Mouse (Mus musculus) stomach, embryonic 16.5 days (tissue): ENCODE results near the gene Noxo1. TPM values are rescaled to one million over a fixed set of nuclear protein-coding genes. Genes with fewer than 3 reads are reported as not detected.

Source experiments
- ATAC-seq: fragments of 200-750 bp; cut with Nextera tagmentation; 2 replicates; pipeline ENCODE4 v1.8.0; 2017; ENCODE audit warnings: moderate number of reproducible peaks, moderate TSS enrichment; ENCODE audit not compliant: insufficient read depth, low FRiP score
- H3K27ac ChIP-seq: fragments of 300-500 bp; sonication (generic); 2 replicates; pipeline ENCODE4 v1.5.1; 2014; ENCODE audit warnings: low read length
- H3K27me3 ChIP-seq: fragments of 300-500 bp; sonication (generic); 2 replicates; pipeline ENCODE4 v1.6.1; 2014; ENCODE audit warnings: low read length, control low read depth, mixed read lengths; ENCODE audit not compliant: control insufficient read depth, insufficient read depth
- H3K36me3 ChIP-seq: fragments of 300-500 bp; sonication (generic); 2 replicates; pipeline ENCODE4 v1.6.1; 2014; ENCODE audit warnings: low read length; ENCODE audit not compliant: control insufficient read depth, insufficient read depth
- H3K4me1 ChIP-seq: fragments of 300-500 bp; sonication (generic); 2 replicates; pipeline ENCODE4 v1.6.1; 2014; ENCODE audit warnings: low read length, control low read depth, mixed read lengths; ENCODE audit not compliant: control insufficient read depth, insufficient read depth
- H3K4me2 ChIP-seq: fragments of 300-500 bp; sonication (generic); 2 replicates; pipeline ENCODE4 v1.6.1; 2014; ENCODE audit warnings: low read depth, low read length, mixed read lengths
- H3K4me3 ChIP-seq: fragments of 300-500 bp; sonication (generic); replicated peaks from 2 replicates; pipeline ENCODE4 v1.5.1; 2014; ENCODE audit warnings: mild to moderate bottlenecking, low read length
- H3K9ac ChIP-seq: fragments of 300-500 bp; sonication (generic); 2 replicates; pipeline ENCODE4 v1.6.1; 2014; ENCODE audit warnings: low read length
- H3K9me3 ChIP-seq: fragments of 300-500 bp; sonication (generic); replicated peaks from 2 replicates; pipeline ENCODE4 v1.6.1; 2016; ENCODE audit warnings: low read length, control low read depth; ENCODE audit not compliant: control insufficient read depth
- WGBS: fragments of 180-500 bp; shearing (Covaris S2); extraction: QIAGEN DNeasy Blood & Tissue Kit; methylation state at CpG from one replicate; pipeline ENCODE4 v1.1.7; 2014; 5-methylcytosine and 5-hydroxymethylcytosine counted together
- polyA plus RNA-seq: library from polyadenylated mRNA; unstranded; fragments of >200 nt; fragmentation: Nextera tagmentation; extraction: Ambion mirVana; gene quantifications from 2 replicates; pipeline ENCODE4 v1.2.1, GENCODE M21; 2015

The Noxo1 gene
- polyA plus RNA-seq, 1 experiment from 2014 or later = 5.8 TPM

DNA sequence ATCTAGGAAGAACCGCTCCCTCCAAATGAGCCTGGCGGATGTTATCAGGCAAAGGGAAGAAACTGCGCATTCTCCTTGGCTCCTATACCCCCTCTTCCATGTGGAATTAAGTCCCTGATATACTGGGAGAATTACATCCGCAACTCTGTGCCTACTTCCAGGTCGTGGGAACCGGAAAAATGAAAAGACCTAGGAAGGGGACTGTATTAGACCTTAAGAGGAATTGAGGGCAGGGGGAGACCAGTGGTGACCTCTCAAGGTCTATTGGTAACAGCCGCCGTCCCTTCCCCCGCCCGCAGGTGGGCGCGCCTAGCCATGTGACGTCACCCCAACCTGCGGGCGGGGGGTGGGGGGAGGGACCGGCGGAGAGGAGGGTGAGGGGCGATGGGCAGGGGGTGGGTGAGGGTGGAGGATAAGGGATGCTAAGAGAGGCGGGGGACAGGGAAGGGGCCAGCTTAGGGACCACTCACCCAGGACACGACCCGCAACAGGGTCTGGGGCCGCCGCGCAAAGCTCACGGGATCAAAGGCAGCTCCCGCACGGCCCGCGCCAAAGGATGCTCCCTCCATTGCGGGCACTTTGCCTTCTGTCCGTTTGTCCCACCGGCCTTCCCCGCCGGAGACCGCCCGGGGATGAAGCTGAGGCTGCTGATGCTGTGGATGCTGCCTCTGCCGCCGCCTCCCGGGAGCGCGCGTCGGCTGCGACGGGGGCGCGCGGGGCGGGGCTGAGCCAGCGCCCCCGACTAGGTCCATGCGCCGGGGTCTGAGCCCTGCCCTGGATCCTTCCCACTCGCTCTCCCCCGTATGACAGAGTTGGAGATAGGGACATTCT lies 6.6 kb upstream of the Noxo1 start, which contains the start of gene Syngr3:
Gene Syngr3, minus strand, starts transcription at position 705 of the 831 bp plus-strand sequence.
- H3K9ac ChIP-seq = peak within 1 kb of the TSS; percentile 61
- 2% methylated on average over 51 of the region's 55 CpGs for WGBS
- ATAC-seq = no peak
- no peak within 1 kb of the TSS for H3K27ac ChIP-seq
- H3K36me3 ChIP-seq = no peaks in the 10 kb centered on the region
- peak within 1 kb of the TSS; percentile 79 for H3K4me2 ChIP-seq
- peaks cover 44% of the 10 kb centered on the region for H3K27me3 ChIP-seq
- peaks cover 12% of the 10 kb centered on the region for H3K4me1 ChIP-seq
- H3K4me3 ChIP-seq = peak within 1 kb of the TSS; percentile 54
- H3K9me3 ChIP-seq = no peaks in the 10 kb centered on the region

DNA sequence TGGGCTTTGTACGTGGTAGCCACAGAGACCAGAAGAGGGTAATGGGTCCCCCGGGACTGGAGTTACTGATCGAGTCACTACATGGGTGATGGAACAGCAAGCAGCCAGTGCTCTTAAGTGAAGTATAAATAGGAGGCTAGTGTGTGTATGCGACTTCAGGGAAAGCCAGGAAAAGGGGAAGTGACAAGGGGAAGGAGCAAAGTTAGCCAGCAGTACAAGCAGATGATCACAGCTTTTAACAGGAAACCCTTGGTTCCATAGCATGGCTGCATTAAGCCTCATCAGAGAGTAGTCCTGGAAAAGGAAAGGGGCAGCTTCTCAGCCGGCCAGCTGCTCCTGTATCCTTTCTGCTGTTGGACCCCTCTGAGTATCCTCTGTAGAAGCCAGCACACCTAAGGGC lies 3.6 kb upstream of the Noxo1 start:
- Histone ChIP-seq H3K36me3 (no peaks in the 10 kb centered on the region), H3K27me3 (peaks cover 41% of the 10 kb centered on the region), H3K27ac (no peak overlapping the region), H3K9me3 (no peaks in the 10 kb centered on the region), H3K4me1 (peaks cover 23% of the 10 kb centered on the region), H3K9ac (no peak overlapping the region), H3K4me3 (no peak overlapping the region), H3K4me2 (no peak overlapping the region)
- WGBS = 83% methylated on average over 5 of the region's 5 CpGs
- ATAC-seq = no peak

DNA sequence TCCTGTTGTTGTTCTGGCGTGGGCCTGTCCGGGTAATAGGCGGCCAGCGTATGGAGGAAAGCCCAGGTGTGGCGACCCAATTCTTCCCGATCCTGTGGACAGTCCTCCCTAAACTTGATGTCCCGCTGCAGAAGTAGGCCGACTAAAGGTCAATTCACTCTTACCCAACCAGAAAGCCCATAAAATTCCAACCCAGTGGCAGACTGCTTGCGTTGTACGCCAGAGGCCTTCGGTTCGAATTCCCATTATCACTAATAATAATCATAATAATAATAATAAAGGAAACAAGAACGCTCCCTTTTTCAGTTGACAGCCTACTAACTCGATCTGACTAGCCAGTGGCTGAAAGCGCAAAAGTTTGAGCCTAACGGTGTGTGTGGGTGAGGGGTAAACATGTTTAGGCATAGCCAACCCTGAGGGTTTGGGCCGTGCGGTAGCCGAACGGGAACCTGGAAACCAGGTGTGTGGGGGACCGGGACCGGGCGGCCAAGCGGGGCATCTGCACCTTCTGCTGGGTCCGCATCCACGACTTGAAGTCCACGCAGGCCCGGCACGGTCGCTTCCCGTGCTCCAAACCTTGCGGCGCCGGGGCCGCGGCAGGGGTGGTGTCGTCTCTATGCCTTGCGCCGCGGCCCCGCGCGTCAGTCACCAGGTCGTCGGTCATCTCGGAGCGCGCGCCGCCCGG lies 566 bp upstream of the Noxo1 start:
- peaks cover 11% of the 10 kb centered on the region; the same call in 1 of the 2 replicates for H3K27me3 ChIP-seq
- peak overlapping the region; percentile 88 for H3K4me2 ChIP-seq
- ATAC-seq = peak; percentile 5; the same call in 1 of the 2 replicates
- H3K4me1 ChIP-seq = peaks cover 24% of the 10 kb centered on the region
- WGBS = 7% methylated on average over 51 of the region's 51 CpGs
- H3K36me3 ChIP-seq = no peaks in the 10 kb centered on the region; the same call in 1 of the 2 replicates
- H3K4me3 ChIP-seq = peak overlapping the region; percentile 83
- H3K9ac ChIP-seq = peak overlapping the region; percentile 92
- no peaks in the 10 kb centered on the region for H3K9me3 ChIP-seq
- H3K27ac ChIP-seq = peak overlapping the region; percentile 91

DNA sequence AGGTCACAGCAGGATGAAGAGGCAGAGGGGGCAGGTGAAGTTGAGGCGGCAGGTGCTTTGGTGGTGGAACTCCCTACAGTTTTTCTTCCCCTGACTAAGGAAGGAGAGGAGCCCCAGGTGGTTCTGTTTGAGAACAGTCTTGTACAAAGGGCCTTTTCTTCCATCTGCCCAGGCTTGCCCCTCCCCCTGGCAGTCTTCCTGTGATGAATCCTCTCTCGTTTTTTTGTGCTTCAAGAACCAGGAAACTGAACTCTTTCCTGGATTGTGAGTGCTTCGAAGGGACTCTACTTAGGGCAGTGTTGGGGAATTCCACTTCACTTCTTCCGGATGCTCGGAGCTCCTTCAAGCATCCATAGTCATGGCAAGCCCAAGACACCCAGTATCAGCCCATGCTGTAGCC lies 2.0 kb downstream of the Noxo1 start:
- peak overlapping the region; percentile 64 for H3K27ac ChIP-seq

DNA sequence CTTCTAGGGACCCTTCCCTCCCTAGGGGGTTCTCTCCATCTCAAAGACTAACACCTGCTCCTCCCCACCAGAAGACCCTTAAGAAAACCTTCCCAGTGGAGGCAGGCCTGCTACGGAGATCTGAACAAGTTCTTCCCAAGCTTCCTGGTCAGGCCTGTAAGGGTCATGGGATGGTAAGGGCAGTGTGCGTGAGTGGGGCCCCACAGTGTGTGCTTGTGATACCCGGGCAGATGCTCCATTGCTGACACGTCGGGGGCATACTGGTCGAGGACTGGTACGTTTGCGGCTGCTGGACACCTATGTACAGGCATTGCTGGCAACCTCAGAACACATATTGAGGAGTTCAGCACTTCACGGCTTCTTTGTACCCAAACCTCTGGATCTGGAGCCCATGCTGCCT lies 2.7 kb downstream of the Noxo1 start:
- Histone ChIP-seq H3K27ac (peak overlapping the region; percentile 64; the same call in 1 of the 2 replicates), H3K9ac (no peak overlapping the region; the same call in 1 of the 2 replicates), H3K36me3 (peaks cover 15% of the 10 kb centered on the region), H3K9me3 (no peaks in the 10 kb centered on the region), H3K4me1 (peaks cover 24% of the 10 kb centered on the region), H3K4me3 (no peak overlapping the region), H3K4me2 (0 out of 2 replicates have a peak overlapping the region, but pooled peaks have one; percentile 15), H3K27me3 (no peaks in the 10 kb centered on the region)
- no peak for ATAC-seq
- WGBS = 66% methylated on average over 9 of the region's 9 CpGs

More for the DNA sequence above, 2.0 kb downstream of the Noxo1 start:
- no peaks in the 10 kb centered on the region for H3K27me3 ChIP-seq
- peaks cover 13% of the 10 kb centered on the region for H3K36me3 ChIP-seq
- no peak overlapping the region for H3K4me3 ChIP-seq
- H3K4me2 ChIP-seq = 0 out of 2 replicates have a peak overlapping the region, but pooled peaks have one; percentile 15
- peaks cover 24% of the 10 kb centered on the region for H3K4me1 ChIP-seq
- H3K9ac ChIP-seq = peak overlapping the region; percentile 35
- no peaks in the 10 kb centered on the region for H3K9me3 ChIP-seq
- ATAC-seq = no peak
- 27% methylated on average over 5 of the region's 5 CpGs for WGBS

GRCm38 (mm10) chr17:24699473-24699872 lies 3.4 kb downstream of the Noxo1 start:
- Histone ChIP-seq H3K27ac (no peak overlapping the region), H3K4me3 (no peak overlapping the region), H3K9ac (peak overlapping the region; percentile 1; the same call in 1 of the 2 replicates), H3K27me3 (no peaks in the 10 kb centered on the region), H3K4me2 (no peak overlapping the region), H3K36me3 (peaks cover 21% of the 10 kb centered on the region), H3K9me3 (no peaks in the 10 kb centered on the region), H3K4me1 (peaks cover 24% of the 10 kb centered on the region)
- ATAC-seq = no peak
- WGBS = 75% methylated on average over 2 of the region's 2 CpGs

DNA sequence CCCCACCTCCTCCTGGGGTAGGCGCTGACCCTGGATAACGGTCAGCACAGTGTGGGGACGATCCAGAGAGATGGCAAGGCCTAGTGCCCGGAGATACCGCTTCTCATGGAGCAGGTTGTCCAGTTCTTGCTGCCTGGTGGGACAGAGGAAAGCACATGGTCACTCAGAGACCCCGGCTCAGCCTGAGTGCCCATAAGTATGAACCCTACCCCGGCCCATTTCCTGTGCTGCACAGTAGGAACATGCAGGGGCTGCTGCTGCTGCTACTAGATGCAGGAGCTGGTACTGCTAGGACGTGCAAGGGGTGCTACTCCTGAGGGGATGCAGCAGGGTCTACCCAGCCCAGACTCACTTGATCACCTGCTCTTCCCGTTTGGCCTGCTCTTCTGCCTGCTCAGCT lies 5.2 kb downstream of the Noxo1 start:
- H3K27me3 ChIP-seq = no peaks in the 10 kb centered on the region
- H3K4me3 ChIP-seq = no peak overlapping the region
- H3K9ac ChIP-seq = no peak overlapping the region
- ATAC-seq = no peak
- no peaks in the 10 kb centered on the region for H3K9me3 ChIP-seq
- peaks cover 23% of the 10 kb centered on the region for H3K36me3 ChIP-seq
- H3K4me1 ChIP-seq = peaks cover 22% of the 10 kb centered on the region
- H3K27ac ChIP-seq = no peak overlapping the region
- no peak overlapping the region for H3K4me2 ChIP-seq
- WGBS = 93% methylated on average over 9 of the region's 9 CpGs

GRCm38 (mm10) chr17:24705821-24706220 lies 9.8 kb downstream of the Noxo1 start:
- Histone ChIP-seq H3K36me3 (peaks cover 23% of the 10 kb centered on the region), H3K9ac (no peak overlapping the region), H3K4me2 (no peak overlapping the region), H3K27me3 (no peaks in the 10 kb centered on the region), H3K4me1 (peaks cover 16% of the 10 kb centered on the region; the same call in 1 of the 2 replicates), H3K9me3 (no peaks in the 10 kb centered on the region), H3K4me3 (no peak overlapping the region), H3K27ac (no peak overlapping the region)
- 95% methylated on average over 3 of the region's 3 CpGs for WGBS
- ATAC-seq = no peak
